Mouse (Mus musculus) intestine, embryonic 14.5 days (tissue): ENCODE measurements at regions not wholly inside any gene's neighbourhood (a gene's known extent, or its start where the extent isn't known, plus 50 kb on each side); places are given as distances from the start of the nearest gene placed in this dataset.

ENCODE experiments used
- ATAC-seq: fragments of 200-750 bp; cut with Nextera tagmentation; replicated peaks from 2 replicates; pipeline ENCODE4 v1.8.0; 2017; ENCODE audit warnings: low read depth, moderate number of reproducible peaks, moderate TSS enrichment, moderate library complexity; ENCODE audit not compliant: low FRiP score, low TSS enrichment
- DNase-seq: peaks from one replicate; pipeline ENCODE4 v3.0.0-alpha.2; 2018; ENCODE audit warnings: low spot score
- H3K27ac ChIP-seq: fragments of 300-500 bp; sonication (generic); 2 replicates; pipeline ENCODE4 v1.5.1; 2014; ENCODE audit warnings: low read depth, mild to moderate bottlenecking, control low read depth
- H3K27me3 ChIP-seq: fragments of 300-500 bp; sonication (generic); replicated peaks from 2 replicates; pipeline ENCODE4 v1.6.1; 2014; ENCODE audit warnings: low read length, control low read depth; ENCODE audit not compliant: control insufficient read depth, insufficient read depth
- H3K36me3 ChIP-seq: fragments of 300-500 bp; sonication (generic); 2 replicates; pipeline ENCODE4 v1.6.1; 2014; ENCODE audit warnings: low read length, control low read depth; ENCODE audit not compliant: control insufficient read depth, insufficient read depth
- H3K4me1 ChIP-seq: fragments of 300-500 bp; sonication (generic); replicated peaks from 2 replicates; pipeline ENCODE4 v1.6.1; 2014; ENCODE audit warnings: low read length, control low read depth, mixed read lengths; ENCODE audit not compliant: control insufficient read depth, insufficient read depth
- H3K4me2 ChIP-seq: fragments of 300-500 bp; sonication (generic); 2 replicates; pipeline ENCODE4 v1.6.1; 2014; ENCODE audit warnings: low read length
- H3K4me3 ChIP-seq: fragments of 300-500 bp; sonication (generic); 2 replicates; pipeline ENCODE4 v1.5.1; 2014; ENCODE audit warnings: low read depth, low read length, control low read depth, mixed read lengths
- H3K9ac ChIP-seq: fragments of 300-500 bp; sonication (generic); 2 replicates; pipeline ENCODE4 v1.6.1; 2014; ENCODE audit warnings: mild to moderate bottlenecking, low read length
- H3K9me3 ChIP-seq: fragments of 300-500 bp; sonication (generic); 2 replicates; pipeline ENCODE4 v1.6.1; 2016; ENCODE audit warnings: low read length, control low read depth; ENCODE audit not compliant: control insufficient read depth
- WGBS: fragments of 180-500 bp; shearing (Covaris S2); extraction: QIAGEN DNeasy Blood & Tissue Kit; methylation state at CpG from one replicate; pipeline ENCODE4 v1.1.7; 2014; 5-methylcytosine and 5-hydroxymethylcytosine counted together

- Histone ChIP-seq H3K4me2 (no peak overlapping the region), H3K9ac (no peak overlapping the region), H3K4me3 (no peak overlapping the region), H3K27me3 (no peaks in the 10 kb centered on the region), H3K9me3 (no peaks in the 10 kb centered on the region), H3K4me1 (no peaks in the 10 kb centered on the region), H3K27ac (no peak overlapping the region), H3K36me3 (no peaks in the 10 kb centered on the region)
- WGBS = 55% methylated on average over 4 of the region's 4 CpGs
- ATAC-seq = no peak
- no peak for DNase-seq
Measured at GRCm38 (mm10) chr10:9569277-9569676, 105.7 kb downstream of the Samd5 start.

DNA sequence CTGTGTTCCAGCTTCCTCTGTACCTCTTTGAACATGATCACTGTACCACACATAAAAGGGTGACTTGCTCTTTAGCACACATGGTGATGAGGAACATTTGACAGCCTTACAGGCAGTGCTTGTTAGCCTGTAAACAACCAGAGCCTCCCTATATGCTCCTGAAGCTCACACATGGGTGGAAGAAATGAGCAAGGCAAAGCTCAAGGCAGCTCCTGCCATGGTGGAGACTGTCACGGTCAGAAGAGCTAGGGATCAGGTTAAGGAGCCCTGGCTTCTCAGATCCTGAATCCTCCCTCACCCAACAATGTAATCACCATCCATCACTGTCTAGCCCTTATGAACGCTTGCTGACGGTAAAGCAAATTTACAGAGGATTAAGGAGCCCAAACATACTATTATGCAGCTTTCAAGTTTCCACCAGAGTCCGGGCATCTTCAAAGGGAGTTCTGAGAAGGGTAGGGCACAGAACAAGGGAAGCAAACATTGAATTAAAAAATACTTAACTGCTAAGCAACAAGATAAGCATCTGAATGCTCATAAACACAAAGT is 117.4 kb downstream of the Samd5 start:
- no peak overlapping the region for H3K4me2 ChIP-seq
- H3K4me1 ChIP-seq = peaks cover 12% of the 10 kb centered on the region
- H3K9ac ChIP-seq = no peak overlapping the region
- H3K27me3 ChIP-seq = no peaks in the 10 kb centered on the region
- DNase-seq = peak; percentile 74
- H3K36me3 ChIP-seq = no peaks in the 10 kb centered on the region
- H3K4me3 ChIP-seq = no peak overlapping the region
- peak; percentile 92 for ATAC-seq
- H3K9me3 ChIP-seq = no peaks in the 10 kb centered on the region
- WGBS = 11% methylated on average over 4 of the region's 4 CpGs
- peak overlapping the region; percentile 66 for H3K27ac ChIP-seq

GRCm38 (mm10) chr10:9557092-9557491 is 117.9 kb downstream of the Samd5 start:
- Histone ChIP-seq H3K27me3 (no peaks in the 10 kb centered on the region), H3K4me1 (peaks cover 12% of the 10 kb centered on the region), H3K9ac (no peak overlapping the region), H3K4me2 (no peak overlapping the region), H3K4me3 (no peak overlapping the region), H3K27ac (peak overlapping the region; percentile 66), H3K36me3 (no peaks in the 10 kb centered on the region), H3K9me3 (no peaks in the 10 kb centered on the region)
- ATAC-seq = no peak
- DNase-seq = peak; percentile 48
- 12% methylated on average over 1 of the region's 1 CpGs for WGBS

DNA sequence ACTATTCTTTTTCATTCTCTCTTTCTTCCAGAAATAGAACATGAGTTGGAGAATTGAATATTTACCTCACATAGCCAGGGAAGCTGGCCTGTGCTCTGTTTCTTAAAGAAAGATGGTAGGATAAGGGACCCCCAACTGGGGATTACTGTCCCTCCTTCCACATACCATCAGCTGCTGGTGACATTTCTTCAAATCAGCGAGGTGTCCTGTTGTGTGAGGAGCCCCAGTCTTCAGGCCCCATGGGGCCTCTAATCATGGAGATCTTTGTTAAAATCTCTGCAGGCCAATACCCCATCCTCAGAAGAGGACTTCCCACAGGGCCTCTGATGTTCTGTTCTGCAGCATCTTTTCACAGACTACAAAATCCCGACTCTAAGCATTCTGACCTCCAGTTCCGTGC is 121.1 kb downstream of the Samd5 start:
- Histone ChIP-seq H3K9ac (no peak overlapping the region), H3K4me1 (peaks cover 18% of the 10 kb centered on the region), H3K36me3 (no peaks in the 10 kb centered on the region), H3K27me3 (no peaks in the 10 kb centered on the region), H3K4me3 (no peak overlapping the region), H3K9me3 (no peaks in the 10 kb centered on the region), H3K4me2 (no peak overlapping the region), H3K27ac (no peak overlapping the region)
- DNase-seq (peak; percentile 36), ATAC-seq (no peak)
- WGBS = 53% methylated on average over 3 of the region's 3 CpGs

DNA sequence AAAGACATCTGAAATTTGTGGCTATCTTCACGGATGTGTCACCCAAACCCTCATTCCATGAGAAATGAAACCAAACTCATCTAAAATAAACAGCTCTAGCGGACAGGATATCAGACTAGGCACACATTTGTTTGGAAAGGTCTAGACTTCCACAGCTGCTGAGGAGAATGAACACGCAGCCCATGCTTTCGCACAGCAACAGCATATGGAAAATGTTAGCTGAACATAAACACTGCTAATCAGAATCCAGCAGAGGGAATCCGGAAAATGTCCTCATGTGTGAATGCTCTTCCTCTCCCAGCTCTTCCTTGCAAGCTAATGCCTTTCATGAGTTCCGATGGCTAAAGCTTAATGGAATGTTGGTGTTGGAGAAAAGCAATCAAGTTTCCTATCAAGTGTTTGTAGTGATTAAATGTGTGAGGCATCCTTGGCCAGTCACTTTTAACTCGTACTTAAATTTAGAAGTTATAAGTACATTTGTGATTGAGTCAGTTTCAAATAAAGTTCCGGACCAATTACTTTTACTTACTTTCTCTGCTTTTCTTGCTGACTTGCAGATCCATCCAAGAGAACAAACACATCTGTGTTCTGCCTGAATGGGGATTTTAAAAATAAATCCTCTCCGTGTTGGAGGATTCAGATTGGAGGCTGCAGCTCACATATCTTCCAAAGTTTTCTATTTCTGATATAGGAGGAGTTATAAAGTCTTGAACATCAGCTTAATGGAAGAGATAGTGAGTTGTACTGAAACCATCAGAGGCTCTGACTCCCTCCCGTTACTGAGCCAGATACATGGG is 124.9 kb downstream of the Samd5 start:
- peak overlapping the region; percentile 86 for H3K27ac ChIP-seq
- WGBS = 25% methylated on average over 10 of the region's 10 CpGs
- H3K4me3 ChIP-seq = no peak overlapping the region
- no peak for DNase-seq
- H3K9ac ChIP-seq = no peak overlapping the region
- peak overlapping the region; percentile 29 for H3K4me2 ChIP-seq
- no peaks in the 10 kb centered on the region for H3K27me3 ChIP-seq
- peaks cover 16% of the 10 kb centered on the region for H3K4me1 ChIP-seq
- ATAC-seq = peak; percentile 82
- H3K36me3 ChIP-seq = no peaks in the 10 kb centered on the region
- H3K9me3 ChIP-seq = no peaks in the 10 kb centered on the region

DNA sequence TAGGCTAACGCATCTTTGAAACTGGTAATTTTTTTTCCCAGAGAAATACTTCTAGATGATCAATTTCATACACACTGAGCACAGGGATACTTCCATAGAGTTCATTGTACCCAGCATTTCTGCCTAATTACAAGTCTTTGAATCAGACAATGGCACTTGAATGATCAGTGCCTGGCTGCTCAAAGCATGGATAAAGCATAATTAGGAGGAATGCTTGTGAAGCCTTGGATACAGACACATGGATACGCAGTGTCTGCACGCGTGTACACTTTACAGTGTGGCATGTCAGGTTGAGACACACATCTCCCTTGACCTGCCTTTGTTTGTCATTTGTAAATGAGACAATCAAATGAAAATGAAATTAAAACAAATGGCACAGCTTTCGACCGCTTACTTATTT is 129.2 kb downstream of the Samd5 start:
- no peaks in the 10 kb centered on the region for H3K27me3 ChIP-seq
- peaks cover 23% of the 10 kb centered on the region for H3K4me1 ChIP-seq
- H3K9ac ChIP-seq = no peak overlapping the region
- H3K4me2 ChIP-seq = no peak overlapping the region
- H3K4me3 ChIP-seq = no peak overlapping the region
- ATAC-seq = no peak
- WGBS = 65% methylated on average over 6 of the region's 6 CpGs
- no peak for DNase-seq
- no peaks in the 10 kb centered on the region for H3K36me3 ChIP-seq
- no peak overlapping the region for H3K27ac ChIP-seq
- no peaks in the 10 kb centered on the region for H3K9me3 ChIP-seq

- peak; percentile 43; the same call in 1 of the 2 replicates for ATAC-seq
- DNase-seq = no peak
- Histone ChIP-seq H3K4me1 (peaks cover 18% of the 10 kb centered on the region), H3K4me2 (no peak overlapping the region), H3K9me3 (no peaks in the 10 kb centered on the region), H3K9ac (no peak overlapping the region), H3K4me3 (no peak overlapping the region), H3K27ac (no peak overlapping the region), H3K27me3 (no peaks in the 10 kb centered on the region), H3K36me3 (no peaks in the 10 kb centered on the region)
- WGBS = 40% methylated on average over 4 of the region's 4 CpGs
Measured at GRCm38 (mm10) chr10:9544041-9544786, 130.8 kb downstream of the Samd5 start.

- Histone ChIP-seq H3K27me3 (no peaks in the 10 kb centered on the region), H3K4me3 (no peak overlapping the region), H3K4me1 (peaks cover 18% of the 10 kb centered on the region), H3K9me3 (no peaks in the 10 kb centered on the region), H3K9ac (no peak overlapping the region), H3K27ac (0 out of 2 replicates have a peak overlapping the region, but pooled peaks have one; percentile 16), H3K36me3 (no peaks in the 10 kb centered on the region), H3K4me2 (no peak overlapping the region)
- ATAC-seq = no peak
- no peak for DNase-seq
- WGBS = 38% methylated on average over 1 of the region's 1 CpGs
Measured at GRCm38 (mm10) chr10:9541579-9541978, 133.4 kb downstream of the Samd5 start.
